Mouse (Mus musculus) liver, embryonic 11.5 days (tissue): ENCODE measurements around the gene Ankrd23. TPM values are rescaled to one million over a fixed set of nuclear protein-coding genes. Genes with fewer than 3 reads are reported as not detected.

ENCODE experiments used
- ATAC-seq: fragments of 200-750 bp; cut with Nextera tagmentation; replicated peaks from 2 replicates; pipeline ENCODE4 v1.8.0; 2017; ENCODE audit warnings: moderate number of reproducible peaks, mild to moderate bottlenecking, moderate TSS enrichment, moderate library complexity; ENCODE audit not compliant: low FRiP score
- DNase-seq: peaks from one replicate; pipeline ENCODE4 v3.0.0-alpha.2; 2017; ENCODE audit warnings: low spot score
- H3K27ac ChIP-seq: fragments of 300-500 bp; sonication (generic); 2 replicates; pipeline ENCODE4 v1.5.1; 2014; ENCODE audit warnings: mild to moderate bottlenecking, low read depth, low read length, control low read depth
- H3K27me3 ChIP-seq: fragments of 300-500 bp; sonication (generic); replicated peaks from 2 replicates; pipeline ENCODE4 v1.6.1; 2014; ENCODE audit warnings: low read length, mixed read lengths; ENCODE audit not compliant: control insufficient read depth, insufficient read depth
- H3K36me3 ChIP-seq: fragments of 300-500 bp; sonication (generic); 2 replicates; pipeline ENCODE4 v1.6.1; 2014; ENCODE audit warnings: mild to moderate bottlenecking, low read length, moderate library complexity, mixed read lengths; ENCODE audit not compliant: control insufficient read depth, insufficient read depth
- H3K4me1 ChIP-seq: fragments of 300-500 bp; sonication (generic); replicated peaks from 2 replicates; pipeline ENCODE4 v1.6.1; 2014; ENCODE audit warnings: low read length, mixed read lengths; ENCODE audit not compliant: control insufficient read depth, insufficient read depth
- H3K4me2 ChIP-seq: fragments of 300-500 bp; sonication (generic); 2 replicates; pipeline ENCODE4 v1.6.1; 2014; ENCODE audit warnings: mild to moderate bottlenecking, control low read depth, moderate library complexity
- H3K4me3 ChIP-seq: fragments of 300-500 bp; sonication (generic); 2 replicates; pipeline ENCODE4 v1.5.1; 2014; ENCODE audit warnings: low read depth, low read length, control low read depth
- H3K9ac ChIP-seq: fragments of 300-500 bp; sonication (generic); 2 replicates; pipeline ENCODE4 v1.6.1; 2014; ENCODE audit warnings: low read depth, low read length, control low read depth
- H3K9me3 ChIP-seq: fragments of 300-500 bp; sonication (generic); 2 replicates; pipeline ENCODE4 v1.6.1; 2016; ENCODE audit warnings: low read length, inconsistent platforms, mixed read lengths; ENCODE audit not compliant: control insufficient read depth
- WGBS: fragments of 180-500 bp; shearing (Covaris S2); extraction: QIAGEN DNeasy Blood & Tissue Kit; methylation state at CpG from one replicate; pipeline ENCODE4 v1.1.7; 2014; 5-methylcytosine and 5-hydroxymethylcytosine counted together
- polyA plus RNA-seq: library from polyadenylated mRNA; unstranded; fragments of >200 nt; fragmentation: Nextera tagmentation; extraction: Ambion mirVana; gene quantifications from 2 replicates; pipeline ENCODE4 v1.2.1, GENCODE M21; 2014

The Ankrd23 gene
- polyA plus RNA-seq, 1 experiment from 2014 or later: 13.4 TPM

DNA sequence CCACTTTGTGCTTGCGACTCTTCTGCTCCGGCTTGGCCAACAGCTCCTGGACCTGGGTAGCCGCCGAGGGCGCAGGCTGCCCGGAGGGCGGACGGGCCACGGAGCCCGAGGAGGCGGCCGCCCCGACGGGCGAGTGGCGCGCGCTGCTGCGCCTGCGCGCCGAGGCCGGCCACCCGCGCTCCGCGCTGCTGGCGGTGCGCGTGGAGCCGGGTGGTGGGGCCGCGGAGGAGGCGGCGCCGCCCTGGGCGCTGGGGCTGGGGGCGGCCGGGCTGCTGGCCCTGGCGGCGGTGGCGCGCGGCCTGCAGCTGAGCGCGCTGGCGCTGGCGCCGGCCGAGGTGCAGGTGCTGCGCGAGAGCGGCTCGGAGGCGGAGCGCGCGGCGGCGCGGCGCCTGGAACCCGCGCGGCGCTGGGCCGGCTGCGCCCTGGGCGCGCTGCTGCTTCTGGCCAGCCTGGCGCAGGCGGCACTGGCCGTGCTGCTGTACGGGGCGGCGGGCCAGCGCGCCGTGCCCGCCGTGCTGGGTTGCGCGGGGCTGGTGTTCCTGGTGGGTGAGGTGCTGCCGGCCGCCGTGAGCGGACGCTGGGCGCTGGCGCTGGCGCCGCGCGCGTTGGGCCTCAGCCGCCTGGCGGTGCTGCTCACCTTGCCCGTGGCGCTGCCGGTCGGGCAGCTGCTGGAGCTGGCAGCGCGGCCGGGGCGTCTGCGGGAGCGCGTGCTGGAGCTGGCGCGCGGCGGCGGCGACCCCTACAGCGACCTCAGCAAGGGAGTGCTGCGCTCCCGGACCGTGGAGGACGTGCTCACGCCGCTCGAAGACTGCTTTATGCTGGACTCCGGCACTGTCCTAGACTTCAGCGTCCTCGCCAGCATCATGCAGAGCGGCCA is 24.4 kb downstream of the Ankrd23 start:
- under 1% methylated on average over 118 of the region's 126 CpGs for WGBS
- H3K4me1 ChIP-seq: peaks cover 12% of the 10 kb centered on the region
- DNase-seq (peak; percentile 58), ATAC-seq (peak; percentile 41)
- H3K36me3 ChIP-seq: peaks cover 7% of the 10 kb centered on the region
- peak overlapping the region; percentile 88 for H3K4me3 ChIP-seq
- peak overlapping the region; percentile 99 for H3K4me2 ChIP-seq
- peak overlapping the region; percentile 93 for H3K9ac ChIP-seq
- no peaks in the 10 kb centered on the region for H3K9me3 ChIP-seq
- H3K27ac ChIP-seq: peak overlapping the region; percentile 89
- no peaks in the 10 kb centered on the region for H3K27me3 ChIP-seq

DNA sequence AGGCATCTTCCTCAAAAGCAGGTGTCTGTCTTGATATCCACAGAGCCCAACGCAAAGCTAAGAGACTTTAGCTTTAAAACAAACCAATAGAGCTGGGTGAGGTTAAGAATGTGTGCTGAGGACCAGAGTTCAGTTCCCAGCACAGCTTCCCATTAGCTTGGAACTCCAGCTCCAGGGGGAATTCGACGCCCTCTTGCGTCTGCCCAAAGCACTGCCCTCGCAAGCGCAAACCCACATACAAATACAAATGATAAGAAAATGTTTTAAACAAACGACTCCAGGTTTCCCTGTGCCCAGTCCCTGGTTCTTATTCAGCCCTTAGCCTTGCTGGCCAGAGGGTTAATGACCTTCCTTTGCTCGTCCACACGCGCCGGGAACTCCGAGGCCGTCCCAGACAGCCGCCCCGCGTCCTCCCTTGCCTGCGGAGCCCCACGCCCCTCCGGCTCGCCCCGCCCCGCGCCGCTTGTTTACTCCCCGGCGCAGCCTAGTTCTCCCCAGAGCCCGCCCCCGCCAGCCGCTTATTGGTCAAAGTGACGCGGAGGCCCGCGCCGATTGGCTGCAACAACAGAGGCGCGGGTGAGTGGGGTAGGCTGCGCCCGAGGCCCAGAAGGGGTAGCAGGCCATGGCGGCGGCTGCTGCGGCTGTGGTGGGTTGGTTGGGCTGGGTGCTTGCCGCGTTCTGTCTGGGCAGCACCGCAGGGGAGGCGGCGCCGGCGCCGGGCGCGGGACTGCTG is 25.2 kb downstream of the Ankrd23 start, which contains the start of gene Cnnm3:
Gene Cnnm3, plus strand, starts transcription at position 579 of the 733 bp plus-strand sequence.
- WGBS: 2% methylated on average over 51 of the region's 51 CpGs
- Histone ChIP-seq H3K36me3 (peaks cover 7% of the 10 kb centered on the region), H3K4me2 (peak within 1 kb of the TSS; percentile 99), H3K9ac (peak within 1 kb of the TSS; percentile 93), H3K4me1 (peaks cover 12% of the 10 kb centered on the region), H3K27me3 (no peaks in the 10 kb centered on the region), H3K9me3 (no peaks in the 10 kb centered on the region), H3K27ac (peak within 1 kb of the TSS; percentile 89), H3K4me3 (peak within 1 kb of the TSS; percentile 88)
- DNase-seq (peak; percentile 100), ATAC-seq (peak; percentile 97)

GRCm38 (mm10) chr1:36508238-36508637 is 28.4 kb downstream of the Ankrd23 start:
- no peak overlapping the region for H3K9ac ChIP-seq
- no peaks in the 10 kb centered on the region for H3K27me3 ChIP-seq
- no peak overlapping the region for H3K4me3 ChIP-seq
- H3K9me3 ChIP-seq: no peaks in the 10 kb centered on the region
- no peak overlapping the region for H3K27ac ChIP-seq
- H3K4me1 ChIP-seq: peaks cover 3% of the 10 kb centered on the region
- DNase-seq (no peak), ATAC-seq (no peak)
- peaks cover 3% of the 10 kb centered on the region; the same call in 1 of the 2 replicates for H3K36me3 ChIP-seq
- 75% methylated on average over 5 of the region's 5 CpGs for WGBS
- no peak overlapping the region for H3K4me2 ChIP-seq

- H3K27me3 ChIP-seq: no peaks in the 10 kb centered on the region
- no peak overlapping the region for H3K4me2 ChIP-seq
- DNase-seq (peak; percentile 55), ATAC-seq (0 out of 2 replicates have a peak, but pooled peaks have one; percentile 20)
- H3K9ac ChIP-seq: no peak overlapping the region
- no peaks in the 10 kb centered on the region for H3K4me1 ChIP-seq
- H3K9me3 ChIP-seq: no peaks in the 10 kb centered on the region
- H3K27ac ChIP-seq: no peak overlapping the region
- WGBS: 5% methylated on average over 3 of the region's 3 CpGs
- H3K4me3 ChIP-seq: no peak overlapping the region
- 0 out of 2 replicates have a peak, but pooled peaks cover 5% of the 10 kb centered on the region for H3K36me3 ChIP-seq
Measured at GRCm38 (mm10) chr1:36501261-36501660, 35.4 kb downstream of the Ankrd23 start.

DNA sequence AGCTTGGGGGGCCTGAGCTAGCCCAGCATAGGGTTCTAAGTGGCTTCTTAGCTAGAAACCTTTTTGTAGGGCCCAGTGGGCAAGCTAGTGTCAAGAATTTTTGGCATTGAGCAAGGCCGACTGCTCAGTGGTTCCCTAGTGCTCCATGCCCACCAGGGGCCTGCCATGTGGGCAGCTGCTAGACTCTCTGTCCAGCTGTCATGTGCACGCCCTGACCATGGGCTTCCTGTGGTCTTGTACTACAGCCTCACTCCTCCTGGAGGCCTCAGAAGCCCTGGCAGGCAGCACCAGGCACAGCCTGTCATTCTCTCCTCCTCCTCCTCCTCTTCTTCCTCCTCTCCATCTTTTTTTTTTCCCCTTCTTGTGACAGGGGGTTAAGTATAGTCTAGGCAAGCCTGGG is 39.4 kb downstream of the Ankrd23 start:
- no peaks in the 10 kb centered on the region for H3K27me3 ChIP-seq
- H3K4me1 ChIP-seq: no peaks in the 10 kb centered on the region
- DNase-seq: no peak
- no peak overlapping the region for H3K4me2 ChIP-seq
- H3K4me3 ChIP-seq: no peak overlapping the region
- no peak overlapping the region for H3K9ac ChIP-seq
- ATAC-seq: no peak
- H3K27ac ChIP-seq: no peak overlapping the region
- 0 out of 2 replicates have a peak, but pooled peaks cover 5% of the 10 kb centered on the region for H3K36me3 ChIP-seq
- H3K9me3 ChIP-seq: no peaks in the 10 kb centered on the region
- WGBS: 80% methylated on average over 2 of the region's 2 CpGs

DNA sequence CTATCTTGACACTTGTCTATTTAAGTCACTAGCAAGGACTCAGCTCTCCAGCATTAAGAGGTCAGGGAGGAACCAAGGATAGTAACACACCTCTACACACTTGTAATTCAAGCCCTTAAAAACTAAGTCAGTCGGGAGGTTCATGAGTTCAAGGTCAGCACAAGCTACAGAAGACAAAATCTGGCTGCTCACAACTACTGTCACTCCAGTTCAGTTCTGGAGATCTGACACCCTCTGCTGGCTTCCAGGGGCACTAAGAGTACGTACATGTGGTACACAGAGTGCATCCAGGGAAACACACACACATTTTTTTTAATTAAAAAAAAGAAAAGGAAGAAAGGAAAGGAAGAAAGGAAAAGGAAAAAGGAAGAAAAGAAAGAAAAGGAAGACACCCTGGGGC is 40.0 kb downstream of the Ankrd23 start:
- H3K4me2 ChIP-seq: no peak overlapping the region
- 64% methylated on average over 2 of the region's 2 CpGs for WGBS
- no peak for DNase-seq
- H3K27me3 ChIP-seq: no peaks in the 10 kb centered on the region
- no peak overlapping the region for H3K9ac ChIP-seq
- H3K36me3 ChIP-seq: 0 out of 2 replicates have a peak, but pooled peaks cover 5% of the 10 kb centered on the region
- H3K4me1 ChIP-seq: no peaks in the 10 kb centered on the region
- H3K4me3 ChIP-seq: no peak overlapping the region
- no peaks in the 10 kb centered on the region for H3K9me3 ChIP-seq
- no peak overlapping the region for H3K27ac ChIP-seq
- no peak for ATAC-seq

DNA sequence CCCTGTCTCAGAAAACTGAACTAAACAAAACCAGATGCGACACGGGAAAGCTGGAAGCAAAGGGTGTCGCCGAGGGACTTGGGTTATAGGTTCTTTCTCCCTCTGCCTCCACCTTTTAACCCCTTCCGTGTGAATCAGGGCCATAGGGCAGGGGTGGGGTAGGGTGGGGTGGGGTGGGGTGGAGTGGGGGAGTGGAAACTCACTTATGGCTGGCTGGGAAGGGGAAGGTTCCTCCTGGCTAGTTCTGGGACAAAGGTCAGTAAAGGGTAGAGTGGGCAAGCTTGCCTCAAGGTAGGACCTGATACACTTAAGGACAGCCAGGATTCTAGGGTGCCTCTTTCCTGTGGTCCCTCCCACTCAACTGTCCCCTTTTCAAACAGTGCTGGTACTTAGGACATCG is 43.4 kb downstream of the Ankrd23 start:
- Histone ChIP-seq H3K27ac (no peak overlapping the region), H3K9me3 (no peaks in the 10 kb centered on the region), H3K4me1 (no peaks in the 10 kb centered on the region), H3K4me3 (no peak overlapping the region), H3K27me3 (no peaks in the 10 kb centered on the region), H3K9ac (no peak overlapping the region), H3K36me3 (0 out of 2 replicates have a peak, but pooled peaks cover 2% of the 10 kb centered on the region), H3K4me2 (no peak overlapping the region)
- 74% methylated on average over 6 of the region's 6 CpGs for WGBS
- ATAC-seq: no peak
- DNase-seq: no peak

- H3K4me1 ChIP-seq: no peaks in the 10 kb centered on the region
- no peaks in the 10 kb centered on the region for H3K36me3 ChIP-seq
- 54% methylated on average over 9 of the region's 9 CpGs for WGBS
- 0 out of 2 replicates have a peak, but pooled peaks have one; percentile 39 for ATAC-seq
- H3K27ac ChIP-seq: no peak overlapping the region
- no peak for DNase-seq
- no peak overlapping the region for H3K4me2 ChIP-seq
- no peak overlapping the region for H3K9ac ChIP-seq
- no peaks in the 10 kb centered on the region for H3K9me3 ChIP-seq
- no peak overlapping the region for H3K4me3 ChIP-seq
- H3K27me3 ChIP-seq: no peaks in the 10 kb centered on the region
Measured at GRCm38 (mm10) chr1:36492416-36493139, 44.1 kb downstream of the Ankrd23 start.
